Mouse (Mus musculus) ES-Bruce4 (cell line): ENCODE results near the gene Fate1.

ENCODE experiments used
- CTCF ChIP-seq: IDR thresholded peaks from one replicate; pipeline ENCODE4 v1.8.1; 2011; ENCODE audit warnings: low read depth, low read length
- EP300 ChIP-seq: IDR thresholded peaks from 2 replicates; pipeline ENCODE4 v1.6.1; 2011; ENCODE audit warnings: low read depth, low read length; ENCODE audit not compliant: insufficient read depth

GRCm38 (mm10) chrX:71958366-71958765 is 14.4 kb upstream of the Fate1 start:
- no peak for TF ChIP-seq CTCF
- no peak for TF ChIP-seq EP300
